Mouse (Mus musculus) intestine, embryonic 14.5 days (tissue): ENCODE measurements around the gene Syngr4. TPM values are rescaled to one million over a fixed set of nuclear protein-coding genes. Genes with fewer than 3 reads are reported as not detected.
A peak's percentile ranks its signal among the peaks of the same experiment; 100 is the strongest.

Experiments
- ATAC-seq: fragments of 200-750 bp; cut with Nextera tagmentation; replicated peaks from 2 replicates; pipeline ENCODE4 v1.8.0; 2017; ENCODE audit warnings: low read depth, moderate number of reproducible peaks, moderate TSS enrichment, moderate library complexity; ENCODE audit not compliant: low FRiP score, low TSS enrichment
- DNase-seq: peaks from one replicate; pipeline ENCODE4 v3.0.0-alpha.2; 2018; ENCODE audit warnings: low spot score
- H3K27ac ChIP-seq: fragments of 300-500 bp; sonication (generic); 2 replicates; pipeline ENCODE4 v1.5.1; 2014; ENCODE audit warnings: low read depth, mild to moderate bottlenecking, control low read depth
- H3K27me3 ChIP-seq: fragments of 300-500 bp; sonication (generic); replicated peaks from 2 replicates; pipeline ENCODE4 v1.6.1; 2014; ENCODE audit warnings: low read length, control low read depth; ENCODE audit not compliant: control insufficient read depth, insufficient read depth
- H3K36me3 ChIP-seq: fragments of 300-500 bp; sonication (generic); 2 replicates; pipeline ENCODE4 v1.6.1; 2014; ENCODE audit warnings: low read length, control low read depth; ENCODE audit not compliant: control insufficient read depth, insufficient read depth
- H3K4me1 ChIP-seq: fragments of 300-500 bp; sonication (generic); replicated peaks from 2 replicates; pipeline ENCODE4 v1.6.1; 2014; ENCODE audit warnings: low read length, control low read depth, mixed read lengths; ENCODE audit not compliant: control insufficient read depth, insufficient read depth
- H3K4me2 ChIP-seq: fragments of 300-500 bp; sonication (generic); 2 replicates; pipeline ENCODE4 v1.6.1; 2014; ENCODE audit warnings: low read length
- H3K4me3 ChIP-seq: fragments of 300-500 bp; sonication (generic); 2 replicates; pipeline ENCODE4 v1.5.1; 2014; ENCODE audit warnings: low read depth, low read length, control low read depth, mixed read lengths
- H3K9ac ChIP-seq: fragments of 300-500 bp; sonication (generic); 2 replicates; pipeline ENCODE4 v1.6.1; 2014; ENCODE audit warnings: mild to moderate bottlenecking, low read length
- H3K9me3 ChIP-seq: fragments of 300-500 bp; sonication (generic); 2 replicates; pipeline ENCODE4 v1.6.1; 2016; ENCODE audit warnings: low read length, control low read depth; ENCODE audit not compliant: control insufficient read depth
- WGBS: fragments of 180-500 bp; shearing (Covaris S2); extraction: QIAGEN DNeasy Blood & Tissue Kit; methylation state at CpG from one replicate; pipeline ENCODE4 v1.1.7; 2014; 5-methylcytosine and 5-hydroxymethylcytosine counted together
- polyA plus RNA-seq: library from polyadenylated mRNA; unstranded; fragments of >200 nt; fragmentation: Nextera tagmentation; extraction: Ambion mirVana; gene quantifications from 2 replicates; pipeline ENCODE4 v1.2.1, GENCODE M21; 2014

The Syngr4 gene
- polyA plus RNA-seq, 1 experiment from 2014 or later, result 0.99 TPM

DNA sequence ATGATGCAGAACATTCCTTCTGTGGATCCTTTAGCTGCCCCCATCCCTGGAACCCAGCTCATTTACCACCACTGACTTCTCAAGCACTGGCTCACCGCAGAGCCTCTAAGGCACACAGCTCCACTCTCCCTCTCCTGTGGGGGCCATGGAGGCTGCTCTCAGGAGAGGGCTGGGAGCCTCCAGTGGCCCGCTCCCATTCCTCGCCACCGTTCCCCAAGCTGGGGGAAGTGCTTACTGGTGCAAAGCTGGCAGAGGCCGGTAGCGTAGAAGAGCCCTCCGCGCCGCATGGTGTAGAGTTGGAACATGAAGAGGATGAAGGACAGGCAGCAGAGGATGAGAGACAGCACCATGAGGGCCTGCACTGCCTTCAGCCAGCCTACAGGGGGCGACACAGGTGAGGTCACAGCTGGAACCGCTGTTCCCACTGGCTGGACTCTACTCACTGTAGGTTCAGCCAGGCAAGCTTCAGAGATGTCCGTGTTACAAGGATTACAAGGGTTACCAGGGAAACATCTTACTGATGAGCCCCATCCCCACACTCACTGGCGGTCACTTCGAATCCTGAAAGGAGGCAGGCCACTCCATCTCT lies 22.7 kb upstream of the Syngr4 start:
- Histone ChIP-seq H3K4me2 (peak overlapping the region; percentile 60), H3K4me3 (no peak overlapping the region), H3K9ac (no peak overlapping the region), H3K27ac (no peak overlapping the region), H3K36me3 (peaks cover 9% of the 10 kb centered on the region; the same call in 1 of the 2 replicates), H3K9me3 (no peaks in the 10 kb centered on the region), H3K27me3 (no peaks in the 10 kb centered on the region), H3K4me1 (peaks cover 64% of the 10 kb centered on the region)
- ATAC-seq (no peak), DNase-seq (no peak)
- 74% methylated on average over 14 of the region's 14 CpGs for WGBS

DNA sequence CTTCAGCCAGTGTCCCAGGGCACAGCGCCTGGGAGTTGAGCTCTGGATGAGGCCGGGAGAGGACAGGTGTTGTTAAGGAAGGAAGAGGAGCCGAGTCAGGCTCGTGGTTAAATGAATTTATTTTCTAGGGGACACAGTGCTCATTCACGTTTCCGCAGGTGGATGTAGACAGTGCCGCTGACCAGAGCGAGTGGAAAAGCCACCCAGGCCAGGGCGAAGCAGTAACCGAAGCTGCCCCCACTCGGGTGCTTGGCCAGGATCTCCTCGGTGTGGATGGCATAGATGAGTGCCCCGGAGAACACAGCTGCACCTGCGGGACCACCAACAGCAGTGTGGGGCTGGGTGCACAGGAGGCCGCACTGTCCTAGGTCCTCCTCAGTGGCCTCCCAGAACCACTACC lies 21.4 kb upstream of the Syngr4 start:
- H3K9ac ChIP-seq, result no peak overlapping the region
- no peak for ATAC-seq
- H3K4me3 ChIP-seq, result no peak overlapping the region
- 0 out of 2 replicates have a peak overlapping the region, but pooled peaks have one; percentile 60 for H3K4me2 ChIP-seq
- 87% methylated on average over 15 of the region's 15 CpGs for WGBS
- H3K36me3 ChIP-seq, result peaks cover 9% of the 10 kb centered on the region; the same call in 1 of the 2 replicates
- no peaks in the 10 kb centered on the region for H3K9me3 ChIP-seq
- H3K27me3 ChIP-seq, result no peaks in the 10 kb centered on the region
- H3K27ac ChIP-seq, result peak overlapping the region; percentile 91; the same call in 1 of the 2 replicates
- DNase-seq, result no peak
- H3K4me1 ChIP-seq, result peaks cover 64% of the 10 kb centered on the region

DNA sequence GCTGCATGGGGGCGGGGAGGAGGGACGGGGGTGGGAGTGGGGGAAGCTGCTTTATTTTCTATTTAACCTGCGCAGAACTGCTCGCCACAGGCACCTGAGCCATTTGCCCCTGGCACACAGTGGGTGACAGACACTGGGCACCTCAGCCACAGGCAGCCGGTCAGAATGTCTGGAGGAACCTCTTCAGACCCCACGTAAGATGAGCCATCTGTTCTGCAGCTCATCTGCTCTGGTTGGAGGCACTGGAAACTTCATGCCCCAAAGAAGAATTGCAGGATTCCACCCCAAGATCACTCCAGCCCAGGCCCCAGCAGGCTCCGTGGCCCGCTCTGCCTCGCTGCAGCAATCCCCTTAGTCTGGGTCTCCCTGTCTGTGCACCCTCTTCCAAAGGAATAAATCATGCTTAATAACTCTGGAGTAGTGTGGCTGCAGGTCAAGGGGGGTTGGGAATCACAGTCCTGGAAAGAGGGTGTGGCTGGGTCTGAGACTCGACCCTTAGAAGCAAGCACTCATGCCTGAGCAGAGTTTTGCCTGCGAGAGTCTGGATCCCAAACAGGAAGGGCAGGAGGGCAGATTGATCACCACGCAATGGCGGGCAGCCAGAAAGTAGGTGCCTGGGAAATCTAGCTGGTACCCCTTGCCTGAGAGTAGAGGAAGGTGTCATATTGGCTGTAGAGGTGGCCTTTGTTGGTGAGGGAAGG lies 20.6 kb upstream of the Syngr4 start:
- H3K4me3 ChIP-seq, result peak overlapping the region; percentile 30; the same call in 1 of the 2 replicates
- peak; percentile 63 for DNase-seq
- ATAC-seq, result peak; percentile 47
- no peaks in the 10 kb centered on the region for H3K9me3 ChIP-seq
- no peaks in the 10 kb centered on the region for H3K27me3 ChIP-seq
- WGBS, result 11% methylated on average over 13 of the region's 13 CpGs
- H3K27ac ChIP-seq, result peak overlapping the region; percentile 91
- peaks cover 57% of the 10 kb centered on the region for H3K4me1 ChIP-seq
- peak overlapping the region; percentile 60 for H3K4me2 ChIP-seq
- H3K36me3 ChIP-seq, result peaks cover 9% of the 10 kb centered on the region; the same call in 1 of the 2 replicates
- H3K9ac ChIP-seq, result peak overlapping the region; percentile 37

DNA sequence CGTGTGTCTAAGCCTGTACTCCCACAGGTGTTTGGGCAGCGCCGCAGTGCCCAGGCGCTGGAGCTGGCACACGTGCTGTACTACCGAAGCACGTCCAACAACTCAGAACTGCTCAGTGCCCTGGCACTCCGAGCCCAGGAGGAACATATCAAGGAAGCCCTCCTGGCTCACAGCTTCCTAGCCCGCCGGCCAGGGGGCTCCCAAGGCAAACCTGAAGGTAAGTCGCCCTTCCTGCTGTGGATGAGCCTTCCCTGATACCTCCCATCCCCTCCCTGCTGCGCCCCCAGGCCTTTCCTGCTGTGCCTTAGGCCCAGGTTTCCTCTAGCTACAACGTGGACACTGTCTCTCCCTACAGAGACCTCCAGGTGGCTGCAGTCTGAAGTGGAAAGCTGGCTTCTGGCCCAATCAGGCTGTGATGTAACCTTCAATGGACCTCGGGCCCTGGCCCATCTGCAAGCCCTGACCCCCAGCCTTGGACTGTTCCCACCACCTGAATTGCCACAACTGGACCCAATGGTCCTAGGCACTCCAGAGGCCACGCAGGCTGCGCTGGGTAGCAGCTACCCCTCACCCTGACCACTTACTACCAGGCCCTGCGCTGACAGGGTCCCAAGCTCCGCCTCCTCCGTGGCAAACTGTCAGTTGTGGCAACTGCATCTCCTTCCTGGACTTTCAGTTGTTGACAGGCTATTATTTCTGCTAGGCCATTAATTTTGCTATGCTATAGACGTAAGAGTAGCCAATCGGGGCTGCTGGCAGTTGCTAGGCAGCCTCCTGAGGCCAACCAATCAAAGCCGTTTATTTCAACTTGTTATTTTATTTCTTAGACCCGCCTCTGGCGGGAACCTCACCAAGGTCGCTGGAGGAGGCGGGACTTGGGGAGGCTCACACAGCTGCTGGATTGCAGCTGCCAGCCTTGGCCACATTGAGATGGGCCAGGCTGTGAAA lies 19.8 kb upstream of the Syngr4 start:
- Histone ChIP-seq H3K27ac (peak overlapping the region; percentile 91), H3K36me3 (peaks cover 9% of the 10 kb centered on the region; the same call in 1 of the 2 replicates), H3K4me1 (peaks cover 49% of the 10 kb centered on the region), H3K4me3 (peak overlapping the region; percentile 30), H3K9ac (peak overlapping the region; percentile 37), H3K4me2 (peak overlapping the region; percentile 60), H3K9me3 (no peaks in the 10 kb centered on the region), H3K27me3 (no peaks in the 10 kb centered on the region)
- peak; percentile 73 for ATAC-seq
- DNase-seq, result peak; percentile 81
- WGBS, result 33% methylated on average over 26 of the region's 26 CpGs

DNA sequence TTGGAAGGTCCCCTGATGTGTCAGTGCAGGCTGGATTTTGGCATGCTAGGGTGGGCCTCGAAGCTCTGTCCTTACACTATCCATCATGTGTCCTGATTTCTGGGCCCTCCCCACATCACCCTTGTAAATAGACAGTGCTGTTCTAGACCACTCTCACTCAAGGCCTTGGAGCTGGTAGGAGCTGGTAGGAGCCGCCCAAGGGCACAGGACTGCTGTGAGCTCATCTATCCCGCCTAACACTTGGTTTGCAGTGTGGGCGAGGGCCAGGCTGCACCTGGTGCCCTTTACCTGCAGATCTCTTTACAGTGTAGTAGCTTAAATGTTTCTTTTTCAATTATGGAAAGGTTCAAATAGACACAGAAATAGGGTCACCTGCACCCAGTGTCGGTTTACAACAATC lies 18.5 kb upstream of the Syngr4 start:
- Histone ChIP-seq H3K4me3 (no peak overlapping the region), H3K4me2 (no peak overlapping the region), H3K27me3 (no peaks in the 10 kb centered on the region), H3K4me1 (peaks cover 38% of the 10 kb centered on the region), H3K9me3 (no peaks in the 10 kb centered on the region), H3K36me3 (peaks cover 9% of the 10 kb centered on the region; the same call in 1 of the 2 replicates), H3K27ac (no peak overlapping the region), H3K9ac (no peak overlapping the region)
- DNase-seq (no peak), ATAC-seq (no peak)
- 91% methylated on average over 5 of the region's 5 CpGs for WGBS

DNA sequence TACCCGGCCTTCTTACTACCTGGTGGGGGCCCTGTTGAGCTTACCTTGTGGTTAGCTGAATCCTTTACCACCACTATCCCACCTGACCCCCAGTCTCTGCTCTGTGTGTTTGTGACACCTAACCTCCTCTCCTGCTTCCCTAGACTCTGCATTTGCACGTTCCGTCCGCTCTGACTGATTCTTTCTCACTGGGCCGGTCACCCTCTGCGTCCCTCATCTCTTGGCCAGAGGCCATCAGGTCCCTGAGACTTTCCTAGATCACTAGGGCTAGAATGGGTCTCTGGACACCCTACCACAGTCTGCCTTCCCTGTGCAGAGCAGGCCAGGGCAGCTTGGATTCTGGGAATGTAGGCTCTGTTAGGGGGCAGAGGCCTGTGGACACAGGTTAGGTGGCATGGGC lies 17.6 kb upstream of the Syngr4 start:
- Histone ChIP-seq H3K27me3 (no peaks in the 10 kb centered on the region), H3K9me3 (no peaks in the 10 kb centered on the region), H3K4me2 (no peak overlapping the region), H3K36me3 (peaks cover 14% of the 10 kb centered on the region), H3K9ac (no peak overlapping the region), H3K27ac (no peak overlapping the region), H3K4me1 (peaks cover 29% of the 10 kb centered on the region), H3K4me3 (no peak overlapping the region)
- DNase-seq (no peak), ATAC-seq (no peak)
- 82% methylated on average over 6 of the region's 6 CpGs for WGBS

DNA sequence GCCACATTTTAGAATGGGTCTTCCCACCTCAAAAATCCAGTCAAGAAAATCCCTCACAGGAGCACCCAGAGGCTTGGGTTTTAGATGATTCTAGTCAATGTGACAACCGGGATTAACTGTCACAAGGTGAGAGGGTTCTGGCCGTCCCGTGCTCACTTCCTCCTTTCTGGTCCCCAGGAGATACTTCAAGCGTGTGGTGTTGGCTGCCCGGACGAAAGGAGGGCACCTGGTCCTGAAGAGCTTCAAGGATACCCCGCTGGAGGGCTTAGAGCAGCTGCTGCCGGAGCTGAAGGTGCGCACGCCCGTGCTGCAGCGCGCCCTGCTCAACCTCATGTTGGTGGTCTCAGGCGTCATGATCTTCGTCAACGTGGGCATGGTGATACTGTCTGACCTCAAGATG lies 12.6 kb upstream of the Syngr4 start:
- no peak for ATAC-seq
- DNase-seq, result no peak
- H3K9me3 ChIP-seq, result no peaks in the 10 kb centered on the region
- H3K27ac ChIP-seq, result no peak overlapping the region
- no peak overlapping the region for H3K9ac ChIP-seq
- no peaks in the 10 kb centered on the region for H3K4me1 ChIP-seq
- H3K4me3 ChIP-seq, result no peak overlapping the region
- no peaks in the 10 kb centered on the region for H3K27me3 ChIP-seq
- WGBS, result 92% methylated on average over 16 of the region's 16 CpGs
- H3K4me2 ChIP-seq, result no peak overlapping the region
- peaks cover 12% of the 10 kb centered on the region; the same call in 1 of the 2 replicates for H3K36me3 ChIP-seq

DNA sequence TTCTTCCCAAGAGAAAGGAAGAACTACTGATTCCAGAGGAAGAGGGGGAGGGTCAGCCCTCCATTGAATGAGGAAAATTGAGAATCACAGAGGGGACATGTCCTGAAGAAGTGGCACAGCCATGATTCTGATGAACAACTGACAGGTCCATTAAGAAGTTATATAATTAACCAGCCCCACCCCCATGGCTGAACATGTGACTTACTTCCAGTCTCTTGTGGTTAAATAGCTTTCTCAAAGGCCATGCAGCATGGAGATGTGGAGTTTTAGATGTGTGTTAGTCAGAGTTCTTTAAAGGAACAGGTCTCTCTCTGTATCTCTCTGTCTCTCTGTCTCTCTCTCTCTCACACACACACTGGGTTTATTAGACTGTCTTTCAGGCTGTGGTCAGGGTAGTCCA lies 11.9 kb upstream of the Syngr4 start:
- ATAC-seq, result no peak
- DNase-seq, result no peak
- H3K4me2 ChIP-seq, result no peak overlapping the region
- H3K27ac ChIP-seq, result no peak overlapping the region
- H3K27me3 ChIP-seq, result no peaks in the 10 kb centered on the region
- no peaks in the 10 kb centered on the region for H3K4me1 ChIP-seq
- H3K9ac ChIP-seq, result no peak overlapping the region
- no peaks in the 10 kb centered on the region for H3K9me3 ChIP-seq
- no peak overlapping the region for H3K4me3 ChIP-seq
- peaks cover 12% of the 10 kb centered on the region; the same call in 1 of the 2 replicates for H3K36me3 ChIP-seq
